Mouse (Mus musculus): ENCODE data around the gene Camta2. TPM values are rescaled to one million over a fixed set of nuclear protein-coding genes. Genes with fewer than 3 reads are reported as not detected.

Camta2 gene
- polyA plus RNA-seq, 1 experiment from 2014 or later = 9.2 TPM

- H3K27ac ChIP-seq = no peak overlapping the region
- TF ChIP-seq CTCF (IDR thresholded peaks at IDR 0.05; ENCODE audit: low read depth) = no peak
- 81% methylated on average over 9 of the region's 9 CpGs for WGBS
Observed at GRCm38 (mm10) chr11:70724706-70725105, 36.8 kb upstream of the Camta2 start.

GRCm38 (mm10) chr11:70721072-70721471 lies 33.2 kb upstream of the Camta2 start:
- ATAC-seq (replicated peaks; ENCODE audit: low FRiP score, low read depth) = no peak
- Histone ChIP-seq H3K4me2 (ENCODE audit: low read length) (no peak overlapping the region), H3K9me3 (replicated peaks; ENCODE audit: low read length) (no peaks in the 10 kb centered on the region), H3K9ac (ENCODE audit: low read depth, low read length) (no peak overlapping the region), H3K4me1 (replicated peaks; ENCODE audit: insufficient read depth, low read length) (no peaks in the 10 kb centered on the region), H3K27ac (no peak overlapping the region), H3K27me3 (ENCODE audit: insufficient read depth, low read length) (no peaks in the 10 kb centered on the region), H3K36me3 (ENCODE audit: insufficient read depth, low read length) (peaks cover 73% of the 10 kb centered on the region), H3K4me3 (replicated peaks; ENCODE audit: low read depth, low read length) (no peak overlapping the region)
- DNase-seq (ENCODE audit: low spot score) = no peak
- no peak for TF ChIP-seq CTCF (IDR thresholded peaks at IDR 0.05; ENCODE audit: low read depth)
- 86% methylated on average over 3 of the region's 3 CpGs for WGBS

More at GRCm38 (mm10) chr11:70724706-70725105, 36.8 kb upstream of the Camta2 start:
- Histone ChIP-seq H3K4me2 (ENCODE audit: low read length) (no peak overlapping the region), H3K36me3 (ENCODE audit: insufficient read depth, low read length) (peaks cover 69% of the 10 kb centered on the region), H3K9me3 (replicated peaks; ENCODE audit: low read length) (no peaks in the 10 kb centered on the region), H3K27me3 (ENCODE audit: insufficient read depth, low read length) (no peaks in the 10 kb centered on the region), H3K4me1 (replicated peaks; ENCODE audit: insufficient read depth, low read length) (no peaks in the 10 kb centered on the region), H3K4me3 (replicated peaks; ENCODE audit: low read depth, low read length) (no peak overlapping the region), H3K9ac (ENCODE audit: low read depth, low read length) (no peak overlapping the region)
- no peak for DNase-seq (ENCODE audit: low spot score)
- ATAC-seq (replicated peaks; ENCODE audit: low FRiP score, low read depth) = no peak

DNA sequence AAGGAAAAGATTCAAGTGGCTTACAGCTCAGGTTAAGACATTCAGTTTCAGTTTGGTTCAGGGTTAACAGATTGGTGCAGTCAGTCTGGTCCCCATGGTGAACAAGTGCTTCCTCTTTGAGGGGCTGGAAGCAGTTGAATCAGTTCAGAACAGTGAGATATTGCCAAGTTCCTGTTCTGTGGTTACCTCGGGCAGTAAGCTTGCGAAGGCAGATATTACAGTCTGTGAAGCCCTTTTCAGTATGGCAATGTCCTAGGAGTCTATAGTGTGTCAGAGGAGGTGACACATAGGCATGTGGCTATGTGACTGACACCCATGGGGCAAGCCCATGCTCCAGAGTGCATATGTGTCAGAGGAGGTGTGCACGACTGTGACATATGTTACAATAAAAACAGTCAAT lies 32.7 kb upstream of the Camta2 start:
- H3K9ac ChIP-seq (ENCODE audit: low read depth, low read length) = no peak overlapping the region
- no peak for ATAC-seq (replicated peaks; ENCODE audit: low FRiP score, low read depth)
- no peaks in the 10 kb centered on the region for H3K4me1 ChIP-seq (replicated peaks; ENCODE audit: insufficient read depth, low read length)
- no peak overlapping the region for H3K27ac ChIP-seq
- H3K9me3 ChIP-seq (replicated peaks; ENCODE audit: low read length) = no peaks in the 10 kb centered on the region
- no peaks in the 10 kb centered on the region for H3K27me3 ChIP-seq (ENCODE audit: insufficient read depth, low read length)
- DNase-seq (ENCODE audit: low spot score) = no peak
- H3K4me2 ChIP-seq (ENCODE audit: low read length) = no peak overlapping the region
- WGBS = 91% methylated on average over 3 of the region's 3 CpGs
- no peak for TF ChIP-seq CTCF (IDR thresholded peaks at IDR 0.05; ENCODE audit: low read depth)
- H3K36me3 ChIP-seq (ENCODE audit: insufficient read depth, low read length) = peaks cover 71% of the 10 kb centered on the region
- H3K4me3 ChIP-seq (replicated peaks; ENCODE audit: low read depth, low read length) = no peak overlapping the region

- TF ChIP-seq CTCF (IDR thresholded peaks at IDR 0.05; ENCODE audit: low read depth) = no peak
- H3K36me3 ChIP-seq (ENCODE audit: insufficient read depth, low read length) = peaks cover 56% of the 10 kb centered on the region
- H3K4me3 ChIP-seq (replicated peaks; ENCODE audit: low read depth, low read length) = no peak overlapping the region
- ATAC-seq (replicated peaks; ENCODE audit: low FRiP score, low read depth) (no peak), DNase-seq (ENCODE audit: low spot score) (no peak)
- H3K27ac ChIP-seq = no peak overlapping the region
- no peaks in the 10 kb centered on the region for H3K27me3 ChIP-seq (ENCODE audit: insufficient read depth, low read length)
- H3K4me1 ChIP-seq (replicated peaks; ENCODE audit: insufficient read depth, low read length) = no peaks in the 10 kb centered on the region
- no peak overlapping the region for H3K9ac ChIP-seq (ENCODE audit: low read depth, low read length)
- H3K4me2 ChIP-seq (ENCODE audit: low read length) = no peak overlapping the region
- H3K9me3 ChIP-seq (replicated peaks; ENCODE audit: low read length) = no peaks in the 10 kb centered on the region
- 75% methylated on average over 5 of the region's 5 CpGs for WGBS
Observed at GRCm38 (mm10) chr11:70718481-70718880, 30.6 kb upstream of the Camta2 start.

DNA sequence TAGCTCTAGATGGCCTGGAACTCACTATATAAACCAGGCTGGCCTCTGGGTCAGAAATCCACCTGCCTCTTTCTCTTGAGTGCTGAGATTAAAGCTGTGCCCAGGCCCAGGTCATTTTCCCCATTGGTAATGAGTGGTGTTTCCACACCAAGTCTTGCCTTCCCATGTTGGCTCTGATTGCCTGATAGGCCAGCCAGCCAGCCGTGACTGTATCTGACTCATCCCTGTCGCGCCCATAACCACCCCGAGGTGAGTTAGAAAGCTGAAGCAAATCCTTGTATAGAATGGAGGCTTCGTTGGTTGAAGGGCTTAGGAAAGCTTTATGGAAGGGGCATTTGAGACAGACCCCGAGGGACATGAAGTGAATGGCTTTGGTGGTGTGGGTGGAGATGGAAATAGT lies 27.9 kb upstream of the Camta2 start:
- Histone ChIP-seq H3K4me3 (replicated peaks; ENCODE audit: low read depth, low read length) (no peak overlapping the region), H3K27me3 (ENCODE audit: insufficient read depth, low read length) (no peaks in the 10 kb centered on the region), H3K4me2 (ENCODE audit: low read length) (no peak overlapping the region), H3K36me3 (ENCODE audit: insufficient read depth, low read length) (peaks cover 50% of the 10 kb centered on the region), H3K27ac (no peak overlapping the region), H3K9ac (ENCODE audit: low read depth, low read length) (no peak overlapping the region), H3K4me1 (replicated peaks; ENCODE audit: insufficient read depth, low read length) (no peaks in the 10 kb centered on the region), H3K9me3 (replicated peaks; ENCODE audit: low read length) (no peaks in the 10 kb centered on the region)
- no peak for ATAC-seq (replicated peaks; ENCODE audit: low FRiP score, low read depth)
- WGBS = 83% methylated on average over 6 of the region's 6 CpGs
- no peak for TF ChIP-seq CTCF (IDR thresholded peaks at IDR 0.05; ENCODE audit: low read depth)
- no peak for DNase-seq (ENCODE audit: low spot score)

- TF ChIP-seq CTCF (IDR thresholded peaks at IDR 0.05; ENCODE audit: low read depth) = no peak
- Histone ChIP-seq H3K4me2 (ENCODE audit: low read length) (no peak overlapping the region), H3K4me3 (replicated peaks; ENCODE audit: low read depth, low read length) (no peak overlapping the region), H3K4me1 (replicated peaks; ENCODE audit: insufficient read depth, low read length) (no peaks in the 10 kb centered on the region), H3K27me3 (ENCODE audit: insufficient read depth, low read length) (no peaks in the 10 kb centered on the region), H3K9me3 (replicated peaks; ENCODE audit: low read length) (no peaks in the 10 kb centered on the region), H3K9ac (ENCODE audit: low read depth, low read length) (no peak overlapping the region), H3K36me3 (ENCODE audit: insufficient read depth, low read length) (peaks cover 48% of the 10 kb centered on the region), H3K27ac (no peak overlapping the region)
- DNase-seq (ENCODE audit: low spot score) (no peak), ATAC-seq (replicated peaks; ENCODE audit: low FRiP score, low read depth) (no peak)
- 77% methylated on average over 6 of the region's 6 CpGs for WGBS
Observed at GRCm38 (mm10) chr11:70713222-70713621, 25.3 kb upstream of the Camta2 start.

GRCm38 (mm10) chr11:70711026-70711425 lies 23.1 kb upstream of the Camta2 start:
- no peak overlapping the region for H3K4me3 ChIP-seq (replicated peaks; ENCODE audit: low read depth, low read length)
- DNase-seq (ENCODE audit: low spot score) (no peak), ATAC-seq (replicated peaks; ENCODE audit: low FRiP score, low read depth) (no peak)
- no peak for TF ChIP-seq CTCF (IDR thresholded peaks at IDR 0.05; ENCODE audit: low read depth)
- no peaks in the 10 kb centered on the region for H3K4me1 ChIP-seq (replicated peaks; ENCODE audit: insufficient read depth, low read length)
- H3K36me3 ChIP-seq (ENCODE audit: insufficient read depth, low read length) = peaks cover 53% of the 10 kb centered on the region
- H3K9ac ChIP-seq (ENCODE audit: low read depth, low read length) = no peak overlapping the region
- H3K9me3 ChIP-seq (replicated peaks; ENCODE audit: low read length) = no peaks in the 10 kb centered on the region
- WGBS = 91% methylated on average over 10 of the region's 10 CpGs
- H3K4me2 ChIP-seq (ENCODE audit: low read length) = no peak overlapping the region
- H3K27me3 ChIP-seq (ENCODE audit: insufficient read depth, low read length) = no peaks in the 10 kb centered on the region
- H3K27ac ChIP-seq = no peak overlapping the region
